Mouse (Mus musculus): ENCODE data around the gene Gpkow. TPM values are rescaled to one million over a fixed set of nuclear protein-coding genes. Genes with fewer than 3 reads are reported as not detected.
"Not testable (repeated sequence)": the region's sequence is repeated elsewhere in the genome, so short reads cannot be mapped to it uniquely, and the experiment has no call there.

Gpkow gene
- total and polyA plus RNA-seq, 3 experiments = 23.4 to 539 (median 37.0) TPM

GRCm38 (mm10) chrX:7692862-7693261, 4.1 kb upstream of the Gpkow start (continued):
- TF ChIP-seq ETS1 (IDR thresholded peaks at IDR 0.05; ENCODE audit: low read depth, low read length) = no peak

- Histone ChIP-seq H3K4me1 (ENCODE audit: control insufficient read depth in 1 of 2, insufficient read depth in 2 of 2, low read length in 2 of 2) (peaks cover 0 to 9% of the 10 kb centered on the region in 2 experiments; a peak in 1 of 4 replicates), H3K27ac (ENCODE audit: control insufficient read depth, low read depth, low read length) (no peak overlapping the region), H3K4me3 (ENCODE audit: control insufficient read depth in 1 of 2, insufficient read depth in 1 of 2, low read depth in 2 of 2, low read length in 2 of 2) (peak overlapping the region; percentile 20 to 38), H3K79me2 (ENCODE audit: control insufficient read depth, insufficient read depth, low read length, poor library complexity) (peaks cover 23% of the 10 kb centered on the region), H3K9ac (ENCODE audit: control insufficient read depth, low read depth, low read length, poor library complexity, severe bottlenecking) (peak overlapping the region; percentile 33; the same call in 1 of the 2 replicates), H3K9me3 (replicated peaks; ENCODE audit: insufficient read depth, low read length) (no peaks in the 10 kb centered on the region), H3K27me3 (ENCODE audit: control insufficient read depth in 1 of 2, insufficient read depth in 2 of 2, low read length in 2 of 2) (no peaks in the 10 kb centered on the region), H3K36me3 (ENCODE audit: control insufficient read depth in 1 of 2, insufficient read depth in 2 of 2, low read length in 2 of 2) (peaks cover 0 to 6% of the 10 kb centered on the region in 2 experiments; a peak in 2 of 4 replicates)
- DNase-seq (ENCODE audit: low read depth, low spot score) = no peak
- TF ChIP-seq CTCF (IDR thresholded peaks at IDR 0.05 in 2 of 3, conservative IDR thresholded peaks at IDR 0.05 in 1 of 3; ENCODE audit: control insufficient read depth in 1 of 3, insufficient read depth in 1 of 3, low read depth in 2 of 3, low read length in 3 of 3, poor library complexity in 1 of 3, severe bottlenecking in 1 of 3) = no peak
- TF ChIP-seq ELF1 (IDR thresholded peaks at IDR 0.05; ENCODE audit: low read depth, low read length) = no peak
- no peak for TF ChIP-seq ZMIZ1 (IDR thresholded peaks at IDR 0.05; ENCODE audit: low read depth, low read length)
- no peak for TF ChIP-seq JUND (IDR thresholded peaks at IDR 0.05; ENCODE audit: low read depth, low read length)
- TF ChIP-seq ZKSCAN1 (IDR thresholded peaks at IDR 0.05; ENCODE audit: low read depth, low read length) = no peak
- no peak for TF ChIP-seq TAL1 (IDR thresholded peaks at IDR 0.05; ENCODE audit: low read length)
- TF ChIP-seq GABPA (IDR thresholded peaks at IDR 0.05; ENCODE audit: low read depth, low read length) = no peak
- TF ChIP-seq SMC3 (IDR thresholded peaks at IDR 0.05; ENCODE audit: low read depth, low read length) = no peak
- no peak for TF ChIP-seq KAT2A (conservative IDR thresholded peaks at IDR 0.05; ENCODE audit: low read depth, low read length)
- TF ChIP-seq RCOR1 (IDR thresholded peaks at IDR 0.05; ENCODE audit: low read depth, low read length) = no peak
- no peak for TF ChIP-seq UBTF (IDR thresholded peaks at IDR 0.05; ENCODE audit: borderline replicate concordance, insufficient read depth, low read depth, low read length)
Measured at GRCm38 (mm10) chrX:7696520-7696919, 411 bp upstream of the Gpkow start.

- DNase-seq (ENCODE audit: low read depth, low spot score); H3K27me3 ChIP-seq (ENCODE audit: control insufficient read depth in 1 of 2, insufficient read depth in 2 of 2, low read length in 2 of 2); H3K36me3 ChIP-seq (ENCODE audit: control insufficient read depth in 1 of 2, insufficient read depth in 2 of 2, low read length in 2 of 2); H3K4me1 ChIP-seq (ENCODE audit: control insufficient read depth in 1 of 2, insufficient read depth in 2 of 2, low read length in 2 of 2); H3K79me2 ChIP-seq (ENCODE audit: control insufficient read depth, insufficient read depth, low read length, poor library complexity); H3K9me3 ChIP-seq (replicated peaks; ENCODE audit: insufficient read depth, low read length): not testable (repeated sequence)
- Histone ChIP-seq H3K9ac (ENCODE audit: control insufficient read depth, low read depth, low read length, poor library complexity, severe bottlenecking) (peak overlapping the region; percentile 89), H3K27ac (ENCODE audit: control insufficient read depth, low read depth, low read length) (peak overlapping the region; percentile 45), H3K4me3 (ENCODE audit: control insufficient read depth in 1 of 2, insufficient read depth in 1 of 2, low read depth in 2 of 2, low read length in 2 of 2) (peak overlapping the region; percentile 70 to 88)
- peak in 1 of 2 experiments; percentile 20; a peak in 1 of 4 replicates for TF ChIP-seq POLR2A (IDR thresholded peaks at IDR 0.05; ENCODE audit: control insufficient read depth in 1 of 2, insufficient read depth in 1 of 2, low read depth in 1 of 2, low read length in 2 of 2, poor library complexity in 1 of 2)
Measured at GRCm38 (mm10) chrX:7713764-7714134, 16.8 kb downstream of the Gpkow start.

Measured in MEL (cell line).